Mouse (Mus musculus) heart, embryonic 16.5 days (tissue): ENCODE data around the gene Dok7. TPM values are rescaled to one million over a fixed set of nuclear protein-coding genes. Genes with fewer than 3 reads are reported as not detected.

Experiments
- ATAC-seq: fragments of 200-750 bp; cut with Nextera tagmentation; replicated peaks from 2 replicates; pipeline ENCODE4 v1.8.0; 2017; ENCODE audit warnings: moderate number of reproducible peaks; ENCODE audit not compliant: insufficient read depth, low FRiP score; ENCODE audit errors: extremely low read depth
- H3K27ac ChIP-seq: fragments of 300-500 bp; sonication (generic); 2 replicates; pipeline ENCODE4 v1.5.1; 2014; ENCODE audit warnings: mild to moderate bottlenecking, low read length, control low read depth, moderate library complexity
- H3K27me3 ChIP-seq: fragments of 300-500 bp; sonication (generic); 2 replicates; pipeline ENCODE4 v1.6.1; 2014; ENCODE audit warnings: low read length, mixed read lengths; ENCODE audit not compliant: control insufficient read depth, insufficient read depth
- H3K36me3 ChIP-seq: fragments of 300-500 bp; sonication (generic); 2 replicates; pipeline ENCODE4 v1.6.1; 2014; ENCODE audit not compliant: control insufficient read depth, insufficient read depth
- H3K4me1 ChIP-seq: fragments of 300-500 bp; sonication (generic); 2 replicates; pipeline ENCODE4 v1.6.1; 2014; ENCODE audit warnings: low read length, mixed read lengths; ENCODE audit not compliant: control insufficient read depth, insufficient read depth
- H3K4me2 ChIP-seq: fragments of 300-500 bp; sonication (generic); 2 replicates; pipeline ENCODE4 v1.6.1; 2014; ENCODE audit warnings: low read depth, mild to moderate bottlenecking, control low read depth, low read length
- H3K4me3 ChIP-seq: fragments of 300-500 bp; sonication (generic); 2 replicates; pipeline ENCODE4 v1.5.1; 2014; ENCODE audit warnings: mild to moderate bottlenecking, control low read depth, low read length
- H3K9ac ChIP-seq: fragments of 300-500 bp; sonication (generic); 2 replicates; pipeline ENCODE4 v1.6.1; 2014; ENCODE audit warnings: low read length, control low read depth
- H3K9me3 ChIP-seq: fragments of 300-500 bp; sonication (generic); replicated peaks from 2 replicates; pipeline ENCODE4 v1.6.1; 2016; ENCODE audit warnings: low read length; ENCODE audit not compliant: control insufficient read depth
- WGBS: fragments of 180-500 bp; shearing (Covaris S2); extraction: QIAGEN DNeasy Blood & Tissue Kit; methylation state at CpG from one replicate; pipeline ENCODE4 v1.1.7; 2014; 5-methylcytosine and 5-hydroxymethylcytosine counted together
- polyA plus RNA-seq: library from polyadenylated mRNA; unstranded; fragments of >200 nt; fragmentation: Nextera tagmentation; extraction: Ambion mirVana; gene quantifications from 2 replicates; pipeline ENCODE4 v1.2.1, GENCODE M21; 2015

The Dok7 gene
- polyA plus RNA-seq, 1 experiment from 2014 or later, result 14.9 TPM

GRCm38 (mm10) chr5:35029303-35029702 is 27.3 kb upstream of the Dok7 start:
- no peaks in the 10 kb centered on the region for H3K27me3 ChIP-seq
- WGBS, result 85% methylated on average over 1 of the region's 1 CpGs
- H3K27ac ChIP-seq, result peak overlapping the region; percentile 22; the same call in 1 of the 2 replicates
- H3K9me3 ChIP-seq, result no peaks in the 10 kb centered on the region
- no peak overlapping the region for H3K9ac ChIP-seq
- ATAC-seq, result no peak
- no peak overlapping the region for H3K4me2 ChIP-seq
- H3K36me3 ChIP-seq, result peaks cover 36% of the 10 kb centered on the region
- H3K4me1 ChIP-seq, result no peaks in the 10 kb centered on the region
- H3K4me3 ChIP-seq, result no peak overlapping the region

- H3K27ac ChIP-seq, result 0 out of 2 replicates have a peak overlapping the region, but pooled peaks have one; percentile 22
- H3K4me2 ChIP-seq, result no peak overlapping the region
- no peaks in the 10 kb centered on the region for H3K27me3 ChIP-seq
- no peak overlapping the region for H3K9ac ChIP-seq
- peaks cover 2% of the 10 kb centered on the region; the same call in 1 of the 2 replicates for H3K4me1 ChIP-seq
- H3K4me3 ChIP-seq, result no peak overlapping the region
- no peak for ATAC-seq
- H3K36me3 ChIP-seq, result peaks cover 36% of the 10 kb centered on the region
- WGBS, result 85% methylated on average over 5 of the region's 5 CpGs
- H3K9me3 ChIP-seq, result no peaks in the 10 kb centered on the region
Measured at GRCm38 (mm10) chr5:35029755-35030154, 26.8 kb upstream of the Dok7 start.

GRCm38 (mm10) chr5:35033068-35033467 is 23.5 kb upstream of the Dok7 start:
- no peaks in the 10 kb centered on the region for H3K9me3 ChIP-seq
- H3K36me3 ChIP-seq, result peaks cover 18% of the 10 kb centered on the region
- peaks cover 10% of the 10 kb centered on the region for H3K4me1 ChIP-seq
- 75% methylated on average over 5 of the region's 5 CpGs for WGBS
- no peak overlapping the region for H3K4me2 ChIP-seq
- no peaks in the 10 kb centered on the region for H3K27me3 ChIP-seq
- no peak overlapping the region for H3K27ac ChIP-seq
- no peak for ATAC-seq
- no peak overlapping the region for H3K4me3 ChIP-seq
- no peak overlapping the region for H3K9ac ChIP-seq

GRCm38 (mm10) chr5:35033619-35034018 is 22.9 kb upstream of the Dok7 start:
- WGBS, result 78% methylated on average over 1 of the region's 1 CpGs
- H3K36me3 ChIP-seq, result peaks cover 17% of the 10 kb centered on the region
- H3K4me3 ChIP-seq, result no peak overlapping the region
- no peaks in the 10 kb centered on the region for H3K27me3 ChIP-seq
- H3K4me1 ChIP-seq, result peaks cover 10% of the 10 kb centered on the region
- no peak overlapping the region for H3K4me2 ChIP-seq
- ATAC-seq, result no peak
- H3K9me3 ChIP-seq, result no peaks in the 10 kb centered on the region
- H3K27ac ChIP-seq, result no peak overlapping the region
- no peak overlapping the region for H3K9ac ChIP-seq

- WGBS, result 79% methylated on average over 5 of the region's 5 CpGs
- Histone ChIP-seq H3K27me3 (no peaks in the 10 kb centered on the region), H3K9ac (no peak overlapping the region), H3K4me2 (no peak overlapping the region), H3K4me3 (no peak overlapping the region), H3K9me3 (no peaks in the 10 kb centered on the region), H3K27ac (peak overlapping the region; percentile 84), H3K36me3 (peaks cover 7% of the 10 kb centered on the region; the same call in 1 of the 2 replicates), H3K4me1 (peaks cover 10% of the 10 kb centered on the region)
- no peak for ATAC-seq
Measured at GRCm38 (mm10) chr5:35035141-35035540, 21.4 kb upstream of the Dok7 start.

- no peaks in the 10 kb centered on the region for H3K9me3 ChIP-seq
- peaks cover 10% of the 10 kb centered on the region for H3K4me1 ChIP-seq
- 50% methylated on average over 4 of the region's 4 CpGs for WGBS
- peak overlapping the region; percentile 84 for H3K27ac ChIP-seq
- peak; percentile 69 for ATAC-seq
- no peaks in the 10 kb centered on the region for H3K27me3 ChIP-seq
- no peak overlapping the region for H3K9ac ChIP-seq
- no peak overlapping the region for H3K4me2 ChIP-seq
- no peak overlapping the region for H3K4me3 ChIP-seq
- H3K36me3 ChIP-seq, result peaks cover 7% of the 10 kb centered on the region; the same call in 1 of the 2 replicates
Measured at GRCm38 (mm10) chr5:35035795-35036194, 20.8 kb upstream of the Dok7 start.

- Histone ChIP-seq H3K27me3 (no peaks in the 10 kb centered on the region), H3K27ac (no peak overlapping the region), H3K9ac (no peak overlapping the region), H3K36me3 (peaks cover 3% of the 10 kb centered on the region; the same call in 1 of the 2 replicates), H3K9me3 (no peaks in the 10 kb centered on the region), H3K4me3 (no peak overlapping the region), H3K4me2 (no peak overlapping the region), H3K4me1 (peaks cover 10% of the 10 kb centered on the region)
- ATAC-seq, result no peak
Measured at GRCm38 (mm10) chr5:35037438-35037837, 19.1 kb upstream of the Dok7 start.

GRCm38 (mm10) chr5:35041268-35041829 is 15.2 kb upstream of the Dok7 start, which contains the start of gene Hgfac:
Hgfac (plus strand) TSS chr5:35041509.
- Histone ChIP-seq H3K27ac (no peak within 1 kb of the TSS), H3K9me3 (no peaks in the 10 kb centered on the region), H3K36me3 (no peaks in the 10 kb centered on the region), H3K4me3 (no peak within 1 kb of the TSS), H3K9ac (no peak within 1 kb of the TSS), H3K4me1 (no peaks in the 10 kb centered on the region), H3K4me2 (no peak within 1 kb of the TSS), H3K27me3 (no peaks in the 10 kb centered on the region)
- 45% methylated on average over 6 of the region's 6 CpGs for WGBS
- ATAC-seq, result no peak

GRCm38 (mm10) chr5:35042431-35043109 is 14.0 kb upstream of the Dok7 start:
- no peak for ATAC-seq
- no peaks in the 10 kb centered on the region for H3K4me1 ChIP-seq
- no peak overlapping the region for H3K9ac ChIP-seq
- no peak overlapping the region for H3K4me3 ChIP-seq
- H3K27ac ChIP-seq, result no peak overlapping the region
- H3K4me2 ChIP-seq, result no peak overlapping the region
- H3K9me3 ChIP-seq, result no peaks in the 10 kb centered on the region
- no peaks in the 10 kb centered on the region for H3K27me3 ChIP-seq
- no peaks in the 10 kb centered on the region for H3K36me3 ChIP-seq
- WGBS, result 57% methylated on average over 10 of the region's 10 CpGs
